Mouse (Mus musculus) brain, embryonic 18.5 days (tissue): ENCODE measurements around the gene AC129217.1.

Source experiments
- DNase-seq: peaks from one replicate; pipeline ENCODE4 v3.0.0-alpha.2; 2012; ENCODE audit warnings: low read depth, low spot score

The AC129217.1 gene

DNA sequence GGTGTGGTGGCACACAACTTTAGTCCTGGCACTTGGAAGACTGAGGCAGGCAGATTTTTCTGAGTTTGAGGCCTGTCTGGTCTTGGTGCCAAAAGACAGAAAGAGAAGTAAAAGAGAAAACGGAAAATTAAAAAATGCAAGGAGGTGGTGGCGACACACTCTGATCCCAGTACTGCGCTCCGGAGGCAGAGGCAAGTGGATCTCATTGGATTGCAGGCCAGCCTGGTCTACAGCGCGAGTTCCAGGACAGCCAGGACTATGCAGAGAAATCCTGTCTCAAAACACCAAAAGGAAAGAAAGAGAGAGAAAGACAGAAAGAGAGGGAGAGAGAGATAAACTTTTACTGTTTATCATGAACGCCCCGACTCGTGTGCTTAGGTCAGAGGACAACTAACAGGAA is 41.3 kb downstream of the AC129217.1 start:
- DNase-seq = no peak

DNA sequence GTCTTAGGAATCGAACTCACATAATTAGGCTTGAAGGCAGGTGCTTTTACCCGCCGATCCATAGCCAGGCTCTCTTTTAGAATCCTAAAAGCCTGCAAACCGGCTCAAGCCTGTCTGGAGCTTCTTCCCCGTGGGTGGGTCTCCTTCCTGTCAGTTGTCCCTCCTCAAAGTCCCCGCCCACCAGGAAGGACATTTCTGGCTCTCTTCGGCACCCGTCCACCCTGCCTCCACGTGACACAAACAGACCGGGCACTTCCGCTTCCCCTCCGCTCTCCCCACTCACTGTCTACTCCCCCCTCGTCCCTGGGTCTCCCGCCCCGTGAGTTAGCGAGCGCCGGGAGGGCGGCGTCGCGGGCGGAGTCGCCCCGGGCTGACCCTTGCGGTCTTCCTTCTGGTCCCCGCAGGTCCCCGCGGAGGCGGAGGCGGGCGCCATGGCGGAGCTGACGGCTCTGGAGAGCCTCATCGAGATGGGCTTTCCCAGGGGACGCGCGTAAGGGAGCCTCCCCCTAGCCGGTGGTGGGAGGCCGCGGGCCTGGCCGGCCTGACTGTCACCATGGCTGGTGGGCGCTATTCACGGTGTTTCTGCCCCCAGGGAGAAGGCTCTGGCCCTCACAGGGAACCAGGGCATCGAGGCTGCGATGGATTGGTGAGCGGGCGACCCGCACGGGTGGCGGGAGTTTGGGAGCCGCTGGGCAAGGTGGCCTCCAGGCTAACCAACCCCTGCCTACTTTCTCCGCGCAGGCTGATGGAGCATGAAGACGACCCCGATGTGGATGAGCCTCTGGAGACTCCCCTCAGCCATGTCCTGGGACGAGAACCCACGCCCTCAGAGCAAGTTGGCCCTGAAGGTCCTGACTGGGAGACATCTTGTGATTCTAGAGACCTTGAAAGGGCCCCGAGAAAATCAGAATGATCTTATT is 42.0 kb downstream of the AC129217.1 start, which contains the start of gene Ubxn1:
Gene Ubxn1 (plus strand): TSS at position 230 of the 920 bp plus-strand sequence.
- DNase-seq = peak; percentile 95

DNA sequence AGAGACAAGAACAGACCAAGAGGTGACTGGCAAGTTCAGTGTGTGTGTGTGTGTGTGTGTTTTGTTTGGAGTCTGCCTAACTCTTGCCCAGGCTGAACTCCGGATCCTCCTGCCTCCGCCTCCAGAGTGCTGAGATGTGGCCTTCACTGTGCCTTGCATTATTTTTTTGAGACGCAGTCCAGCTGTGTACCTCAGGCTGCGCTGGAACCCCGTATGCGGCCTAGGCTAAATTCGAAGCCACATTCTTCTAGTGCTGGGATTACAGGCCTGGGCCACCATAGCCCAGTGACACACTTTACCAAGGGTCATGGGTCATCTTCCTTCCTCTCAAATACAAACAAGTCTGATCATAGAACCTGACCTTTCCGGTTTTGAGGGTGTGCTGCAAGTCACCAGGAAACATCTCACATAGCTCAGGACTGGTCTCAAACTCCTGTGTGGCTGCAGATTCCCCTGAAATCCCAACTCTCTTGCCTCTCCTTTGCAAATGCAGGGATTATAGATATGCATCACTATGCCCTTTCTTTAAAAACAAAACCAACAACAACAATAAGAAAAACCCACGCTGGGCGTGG is 42.8 kb downstream of the AC129217.1 start:
- no peak for DNase-seq

DNA sequence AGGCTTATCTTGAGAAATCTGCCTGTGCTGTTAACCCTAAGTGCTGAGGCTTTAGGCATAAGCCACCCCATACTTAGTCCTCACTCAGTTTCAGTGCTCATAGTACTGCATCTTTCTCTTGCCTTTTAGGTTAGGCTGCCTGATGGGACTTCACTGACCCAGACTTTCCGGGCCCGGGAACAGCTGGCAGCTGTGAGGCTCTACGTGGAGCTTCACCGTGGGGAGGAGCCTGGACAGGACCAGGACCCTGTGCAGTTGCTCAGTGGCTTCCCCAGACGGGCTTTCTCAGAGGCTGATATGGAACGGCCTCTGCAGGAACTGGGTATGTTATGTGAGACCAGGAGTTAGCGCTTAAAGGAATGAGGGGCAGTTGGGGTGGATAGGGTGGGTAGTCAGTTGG is 45.5 kb downstream of the AC129217.1 start:
- no peak for DNase-seq

DNA sequence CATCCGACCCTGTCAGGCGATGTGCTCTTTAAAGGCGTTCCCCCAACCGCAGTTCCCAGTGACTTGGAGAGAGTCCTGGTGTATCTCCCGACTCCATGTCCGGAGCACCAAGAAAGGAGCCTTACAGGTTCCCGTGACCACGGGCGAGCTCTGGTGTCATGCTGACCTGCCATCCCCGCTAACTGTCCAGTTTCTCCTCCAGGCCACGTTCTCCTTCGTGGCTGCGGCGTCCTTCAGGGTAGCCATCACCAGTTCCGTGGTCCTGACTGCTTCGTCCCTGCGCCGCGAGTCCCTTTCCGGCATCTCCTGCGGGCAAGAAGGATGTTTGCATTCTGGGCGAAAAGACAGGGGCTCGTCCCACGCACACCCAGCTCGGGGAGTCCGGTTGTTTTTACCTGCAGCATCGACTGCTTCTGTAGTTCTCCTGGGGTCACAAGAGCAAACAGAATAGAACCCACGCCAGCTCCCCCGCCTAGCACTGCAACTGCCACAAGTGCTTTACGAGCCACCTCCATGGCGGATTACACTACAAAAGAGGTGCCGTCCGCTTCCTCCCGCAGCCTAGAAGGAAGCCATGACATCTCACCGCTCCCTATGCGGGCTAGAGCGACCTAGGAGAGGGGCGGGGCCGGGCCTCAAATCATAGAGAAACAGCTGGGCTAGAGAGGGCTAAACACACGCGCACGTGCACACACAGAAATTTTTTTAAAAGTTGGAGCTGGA is 50.9 kb downstream of the AC129217.1 start, which contains the start of gene Uqcc3:
Gene Uqcc3 (minus strand): TSS at position 613 of the 723 bp plus-strand sequence.
- DNase-seq = peak; percentile 74

DNA sequence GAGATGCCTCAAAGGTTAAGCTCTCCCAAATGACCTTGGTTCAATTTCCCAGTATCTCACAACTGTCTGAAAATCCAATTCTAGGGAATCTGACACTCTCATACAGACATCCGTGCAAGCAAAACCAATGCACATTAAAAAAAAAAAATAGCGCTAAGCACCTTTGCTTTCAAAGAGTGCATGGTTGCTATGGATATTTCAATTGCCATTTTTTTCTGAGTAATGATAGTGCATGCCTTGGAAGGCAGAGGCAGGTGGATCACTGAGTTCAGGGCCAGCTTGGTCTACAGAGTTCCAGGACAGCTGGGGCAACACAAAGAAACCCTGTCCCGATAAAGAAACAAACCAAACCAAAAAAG is 51.4 kb downstream of the AC129217.1 start:
- DNase-seq = no peak

DNA sequence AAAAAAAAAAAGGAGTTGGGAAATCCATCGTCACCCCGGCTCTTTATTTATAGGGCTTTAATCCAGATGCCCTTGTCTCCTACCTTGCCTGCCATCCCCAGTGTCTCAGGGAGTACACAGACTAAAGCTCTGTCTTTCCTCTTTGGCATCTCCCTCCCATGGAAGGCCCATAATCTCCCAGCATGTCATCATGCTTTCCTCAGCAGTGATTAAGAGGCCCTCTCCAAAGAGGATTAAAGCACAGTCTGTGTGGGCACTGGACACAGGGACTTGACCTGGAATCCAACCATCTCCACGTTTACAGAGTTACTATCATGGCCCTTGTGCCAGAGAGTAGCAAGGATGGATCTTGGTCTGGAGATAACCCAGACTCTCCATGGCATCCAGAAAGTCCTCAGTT is 54.0 kb downstream of the AC129217.1 start, which contains the start of the genes Lbhd1 and Gm49403:
Gene Lbhd1 (plus strand): TSS at position 117 of the 400 bp plus-strand sequence.
Gene Gm49403 (plus strand): TSS at position 315 of the 400 bp plus-strand sequence.
- no peak for DNase-seq

DNA sequence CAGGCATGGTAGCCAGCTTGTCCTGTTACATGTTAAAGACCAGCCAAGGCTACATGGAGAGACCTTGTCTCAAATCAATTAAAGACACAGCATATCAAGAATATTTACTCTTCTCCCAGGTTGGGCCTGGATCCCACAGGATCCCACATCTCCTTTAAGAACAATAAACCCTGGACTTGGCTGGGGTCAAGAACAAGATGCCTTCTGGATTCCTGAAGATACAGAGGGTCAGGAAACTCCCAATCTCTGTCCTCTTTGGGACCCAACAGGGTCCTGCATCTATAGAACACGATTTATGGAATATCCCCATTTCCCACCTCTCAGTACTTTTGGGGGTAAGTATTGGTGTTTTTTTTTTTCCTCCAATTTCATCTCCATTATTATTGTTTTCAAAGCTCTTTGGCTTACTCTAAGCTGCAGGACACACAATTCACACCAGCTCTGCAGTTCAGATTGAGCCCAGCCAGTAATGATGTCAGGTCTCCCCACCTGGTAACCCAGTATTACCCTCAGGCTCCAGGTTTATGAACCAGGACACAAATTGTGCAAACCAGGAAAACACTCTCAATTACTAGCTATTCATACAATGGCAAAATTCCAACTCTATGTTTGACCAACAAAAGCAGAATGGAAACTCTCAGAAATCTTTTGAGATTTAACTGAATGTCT is 57.5 kb downstream of the AC129217.1 start:
- DNase-seq = no peak

DNA sequence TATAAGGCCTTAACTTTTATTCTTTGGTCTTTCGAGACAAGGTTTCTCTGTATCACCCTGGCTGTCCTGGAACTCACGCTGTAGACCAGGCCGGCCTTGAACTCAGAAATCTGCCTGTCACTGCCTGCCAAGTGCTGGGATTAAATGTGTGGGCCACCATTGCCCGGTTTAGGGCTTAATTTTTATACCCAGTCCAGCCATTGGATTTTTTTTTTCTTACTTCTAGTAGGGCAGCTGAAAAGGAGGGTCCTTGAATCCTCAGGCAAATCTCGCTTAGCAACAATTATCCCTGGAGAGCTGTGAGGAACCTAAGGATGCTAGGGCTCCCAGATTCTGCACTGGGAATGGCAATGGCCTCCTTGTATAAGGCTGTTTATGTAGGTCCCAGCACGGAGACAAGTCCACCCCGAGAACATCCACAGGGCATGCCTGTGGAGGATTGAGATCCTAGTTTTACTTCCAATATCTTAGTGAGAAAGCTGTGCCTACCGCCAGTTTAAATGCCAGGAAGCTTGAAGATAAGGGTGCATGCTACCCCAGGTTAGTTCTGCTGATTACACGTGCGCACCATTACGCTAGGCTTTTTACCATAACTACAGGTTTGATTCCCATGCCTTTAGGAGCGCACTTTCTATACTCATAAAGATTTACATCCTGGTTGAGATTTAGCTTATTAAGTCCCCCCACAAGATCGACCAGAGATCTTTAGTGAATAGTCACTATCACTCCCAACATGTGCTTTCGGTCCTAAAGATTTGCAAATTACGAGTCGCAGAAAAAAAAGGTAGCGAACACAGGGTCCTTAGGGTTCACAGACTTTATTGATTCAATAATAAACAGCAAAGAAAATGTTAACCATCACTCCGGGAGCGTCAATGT is 58.3 kb downstream of the AC129217.1 start:
- no peak for DNase-seq

DNA sequence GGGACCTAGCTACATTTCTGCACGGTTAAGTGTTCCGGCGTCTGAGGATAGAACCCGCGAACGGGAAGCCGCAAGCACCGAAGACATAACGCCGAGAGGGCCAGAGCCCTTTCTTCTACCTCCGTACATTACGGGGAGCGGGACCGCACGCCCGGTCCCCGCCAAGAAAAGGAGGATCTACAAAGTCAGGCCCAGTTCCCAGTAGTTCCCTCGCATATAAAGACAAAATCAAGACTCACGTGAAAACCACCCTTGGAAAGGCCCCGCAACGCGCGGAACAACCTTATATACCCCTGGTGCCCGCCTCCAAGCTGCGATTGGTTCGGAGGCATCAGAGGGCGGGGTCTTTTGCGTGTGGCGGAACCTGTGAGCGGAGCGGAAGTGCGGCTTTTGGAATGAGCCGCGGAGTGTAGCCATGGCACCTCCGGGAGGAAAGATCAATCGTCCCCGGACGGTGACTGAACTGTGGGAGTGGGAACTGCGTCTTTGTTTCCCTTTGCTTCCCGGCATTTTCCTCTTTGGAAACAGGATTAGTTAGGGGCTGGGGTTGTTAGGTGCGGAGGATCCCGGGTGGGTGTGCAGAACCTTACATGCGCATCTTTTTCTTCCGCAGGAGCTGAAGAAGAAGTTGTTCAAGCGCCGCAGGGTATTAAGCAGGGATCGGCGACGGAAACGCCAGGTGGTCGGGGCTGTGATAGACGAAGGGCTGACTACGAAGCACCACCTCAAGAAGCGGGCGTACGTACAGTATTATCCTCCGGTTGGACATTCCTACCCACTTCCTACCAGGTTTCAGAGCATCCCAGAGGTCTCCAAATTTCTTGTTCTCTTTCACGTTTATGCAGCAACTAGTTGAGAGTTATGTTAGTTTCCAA is 59.2 kb downstream of the AC129217.1 start, which contains the start of the genes 1810009A15Rik and Gm49416:
Gene 1810009A15Rik (plus strand): TSS at position 343 of the 875 bp plus-strand sequence.
Gene Gm49416 (plus strand): TSS at position 416 of the 875 bp plus-strand sequence.
- DNase-seq = peak; percentile 93
